Mouse (Mus musculus) hindbrain, embryonic 11.5 days (tissue): ENCODE measurements around the gene Cdc42se1. TPM values are rescaled to one million over a fixed set of nuclear protein-coding genes. Genes with fewer than 3 reads are reported as not detected.
A peak's percentile ranks its signal among the peaks of the same experiment; 100 is the strongest.

Experiments
- ATAC-seq: fragments of 200-750 bp; cut with Nextera tagmentation; 2 replicates; pipeline ENCODE4 v1.8.0; 2017; ENCODE audit warnings: mild to moderate bottlenecking, moderate TSS enrichment, moderate library complexity; ENCODE audit not compliant: low FRiP score
- DNase-seq: peaks from one replicate; pipeline ENCODE4 v3.0.0-alpha.2; 2015; ENCODE audit warnings: low spot score
- H3K27ac ChIP-seq: fragments of 300-500 bp; sonication (generic); 2 replicates; pipeline ENCODE4 v1.5.1; 2014; ENCODE audit warnings: mild to moderate bottlenecking, low read depth, low read length
- H3K27me3 ChIP-seq: fragments of 300-500 bp; sonication (generic); 2 replicates; pipeline ENCODE4 v1.6.1; 2014; ENCODE audit warnings: mild to moderate bottlenecking, low read length, moderate library complexity, mixed read lengths; ENCODE audit not compliant: control insufficient read depth, insufficient read depth
- H3K36me3 ChIP-seq: fragments of 300-500 bp; sonication (generic); 2 replicates; pipeline ENCODE4 v1.6.1; 2014; ENCODE audit warnings: mild to moderate bottlenecking, low read length, moderate library complexity, mixed read lengths; ENCODE audit not compliant: control insufficient read depth, insufficient read depth
- H3K4me1 ChIP-seq: fragments of 300-500 bp; sonication (generic); replicated peaks from 2 replicates; pipeline ENCODE4 v1.6.1; 2014; ENCODE audit warnings: low read length, mixed read lengths; ENCODE audit not compliant: control insufficient read depth, insufficient read depth
- H3K4me2 ChIP-seq: fragments of 300-500 bp; sonication (generic); replicated peaks from 2 replicates; pipeline ENCODE4 v1.6.1; 2014; ENCODE audit warnings: mild to moderate bottlenecking, low read depth, low read length
- H3K4me3 ChIP-seq: fragments of 300-500 bp; sonication (generic); 2 replicates; pipeline ENCODE4 v1.5.1; 2014; ENCODE audit warnings: low read depth, low read length
- H3K9ac ChIP-seq: fragments of 300-500 bp; sonication (generic); 2 replicates; pipeline ENCODE4 v1.6.1; 2014; ENCODE audit warnings: low read depth, low read length
- H3K9me3 ChIP-seq: fragments of 300-500 bp; sonication (generic); 2 replicates; pipeline ENCODE4 v1.6.1; 2016; ENCODE audit warnings: low read length; ENCODE audit not compliant: control insufficient read depth
- WGBS: fragments of 180-500 bp; shearing (Covaris S2); extraction: QIAGEN DNeasy Blood & Tissue Kit; methylation state at CpG from one replicate; pipeline ENCODE4 v1.1.7; 2014; 5-methylcytosine and 5-hydroxymethylcytosine counted together
- polyA plus RNA-seq: library from polyadenylated mRNA; unstranded; fragments of >200 nt; fragmentation: Nextera tagmentation; extraction: Ambion mirVana; gene quantifications from 2 replicates; pipeline ENCODE4 v1.2.1, GENCODE M21; 2014

Cdc42se1 gene
- polyA plus RNA-seq, 1 experiment from 2014 or later: 110 TPM

- Histone ChIP-seq H3K9me3 (no peaks in the 10 kb centered on the region), H3K27me3 (no peaks in the 10 kb centered on the region), H3K9ac (no peak overlapping the region), H3K27ac (no peak overlapping the region), H3K36me3 (0 out of 2 replicates have a peak, but pooled peaks cover 3% of the 10 kb centered on the region), H3K4me1 (no peaks in the 10 kb centered on the region), H3K4me2 (no peak overlapping the region), H3K4me3 (no peak overlapping the region)
- 89% methylated on average over 12 of the region's 12 CpGs for WGBS
- DNase-seq: no peak
- ATAC-seq: no peak
Observed at GRCm38 (mm10) chr3:95270766-95271364, 42.3 kb downstream of the Cdc42se1 start.

- DNase-seq (no peak), ATAC-seq (no peak)
- no peaks in the 10 kb centered on the region for H3K36me3 ChIP-seq
- no peak overlapping the region for H3K4me2 ChIP-seq
- no peaks in the 10 kb centered on the region for H3K27me3 ChIP-seq
- no peak overlapping the region for H3K9ac ChIP-seq
- 94% methylated on average over 5 of the region's 5 CpGs for WGBS
- no peak overlapping the region for H3K27ac ChIP-seq
- H3K4me3 ChIP-seq: no peak overlapping the region
- no peaks in the 10 kb centered on the region for H3K4me1 ChIP-seq
- no peaks in the 10 kb centered on the region for H3K9me3 ChIP-seq
Observed at GRCm38 (mm10) chr3:95273471-95273870, 44.9 kb downstream of the Cdc42se1 start.

- Histone ChIP-seq H3K9ac (no peak overlapping the region), H3K9me3 (no peaks in the 10 kb centered on the region), H3K36me3 (no peaks in the 10 kb centered on the region), H3K4me2 (no peak overlapping the region), H3K4me3 (no peak overlapping the region), H3K27ac (no peak overlapping the region), H3K27me3 (no peaks in the 10 kb centered on the region), H3K4me1 (no peaks in the 10 kb centered on the region)
- no peak for ATAC-seq
- DNase-seq: no peak
- WGBS: 92% methylated on average over 4 of the region's 4 CpGs
Observed at GRCm38 (mm10) chr3:95274453-95274852, 45.9 kb downstream of the Cdc42se1 start.

- H3K9ac ChIP-seq: no peak overlapping the region
- 86% methylated on average over 6 of the region's 6 CpGs for WGBS
- H3K4me3 ChIP-seq: no peak overlapping the region
- H3K36me3 ChIP-seq: no peaks in the 10 kb centered on the region
- DNase-seq: no peak
- H3K27ac ChIP-seq: no peak overlapping the region
- H3K4me2 ChIP-seq: no peak overlapping the region
- no peaks in the 10 kb centered on the region for H3K27me3 ChIP-seq
- no peaks in the 10 kb centered on the region for H3K4me1 ChIP-seq
- no peaks in the 10 kb centered on the region for H3K9me3 ChIP-seq
- no peak for ATAC-seq
Observed at GRCm38 (mm10) chr3:95275161-95275560, 46.6 kb downstream of the Cdc42se1 start.

- no peak overlapping the region for H3K9ac ChIP-seq
- no peaks in the 10 kb centered on the region for H3K9me3 ChIP-seq
- H3K27me3 ChIP-seq: no peaks in the 10 kb centered on the region
- 78% methylated on average over 5 of the region's 5 CpGs for WGBS
- no peaks in the 10 kb centered on the region for H3K36me3 ChIP-seq
- H3K27ac ChIP-seq: no peak overlapping the region
- DNase-seq (no peak), ATAC-seq (no peak)
- no peaks in the 10 kb centered on the region for H3K4me1 ChIP-seq
- no peak overlapping the region for H3K4me3 ChIP-seq
- no peak overlapping the region for H3K4me2 ChIP-seq
Observed at GRCm38 (mm10) chr3:95276428-95276934, 47.9 kb downstream of the Cdc42se1 start.

- no peak for ATAC-seq
- H3K36me3 ChIP-seq: no peaks in the 10 kb centered on the region
- no peak overlapping the region for H3K4me2 ChIP-seq
- no peak for DNase-seq
- 97% methylated on average over 1 of the region's 1 CpGs for WGBS
- no peaks in the 10 kb centered on the region for H3K27me3 ChIP-seq
- no peaks in the 10 kb centered on the region for H3K4me1 ChIP-seq
- no peak overlapping the region for H3K27ac ChIP-seq
- no peak overlapping the region for H3K9ac ChIP-seq
- H3K4me3 ChIP-seq: no peak overlapping the region
- no peaks in the 10 kb centered on the region for H3K9me3 ChIP-seq
Observed at GRCm38 (mm10) chr3:95277149-95277551, 48.6 kb downstream of the Cdc42se1 start.

GRCm38 (mm10) chr3:95280747-95281146, 52.2 kb downstream of the Cdc42se1 start:
- peak overlapping the region; percentile 74 for H3K9ac ChIP-seq
- no peaks in the 10 kb centered on the region for H3K27me3 ChIP-seq
- H3K27ac ChIP-seq: no peak overlapping the region
- no peaks in the 10 kb centered on the region for H3K36me3 ChIP-seq
- ATAC-seq: no peak
- peak overlapping the region; percentile 40 for H3K4me2 ChIP-seq
- peak overlapping the region; percentile 75 for H3K4me3 ChIP-seq
- 31% methylated on average over 8 of the region's 8 CpGs for WGBS
- H3K9me3 ChIP-seq: no peaks in the 10 kb centered on the region
- peak; percentile 40 for DNase-seq
- no peaks in the 10 kb centered on the region; the same call in 1 of the 2 replicates for H3K4me1 ChIP-seq

- Histone ChIP-seq H3K4me2 (peak within 1 kb of the TSS; percentile 40), H3K4me1 (no peaks in the 10 kb centered on the region; the same call in 1 of the 2 replicates), H3K9me3 (no peaks in the 10 kb centered on the region), H3K4me3 (peak within 1 kb of the TSS; percentile 75), H3K9ac (peak within 1 kb of the TSS; percentile 77), H3K27ac (peak within 1 kb of the TSS; percentile 90), H3K27me3 (no peaks in the 10 kb centered on the region), H3K36me3 (no peaks in the 10 kb centered on the region)
- ATAC-seq (peak; percentile 91), DNase-seq (peak; percentile 99)
- under 1% methylated on average over 52 of the region's 53 CpGs for WGBS
Observed at GRCm38 (mm10) chr3:95281216-95282126, 52.9 kb downstream of the Cdc42se1 start, which contains the start of the genes Mindy1 and Prune1. Gene Mindy1 (plus strand): TSS chr3:95281345. Gene Prune1 (minus strand): TSS chr3:95282076.
